Mouse (Mus musculus) testis, adult 2 months (tissue): ENCODE data around the gene Wdr91. TPM values are rescaled to one million over a fixed set of nuclear protein-coding genes. Genes with fewer than 3 reads are reported as not detected.

Experiments used
- H3K27ac ChIP-seq: fragments of 200-500 bp; 2 replicates; pipeline ENCODE4 v1.5.1; 2012; ENCODE audit warnings: low read depth, low read length; ENCODE audit not compliant: control insufficient read depth, insufficient read depth
- H3K27me3 ChIP-seq: fragments of 200-500 bp; 2 replicates; pipeline ENCODE4 v1.6.1; 2012; ENCODE audit warnings: mild to moderate bottlenecking, low read length, moderate library complexity; ENCODE audit not compliant: control insufficient read depth, insufficient read depth
- H3K36me3 ChIP-seq: fragments of 200-500 bp; 2 replicates; pipeline ENCODE4 v1.6.1; 2012; ENCODE audit warnings: mild to moderate bottlenecking, low read length; ENCODE audit not compliant: control insufficient read depth, insufficient read depth
- H3K4me1 ChIP-seq: fragments of 200-500 bp; 2 replicates; pipeline ENCODE4 v1.6.1; 2012; ENCODE audit warnings: low read length; ENCODE audit not compliant: control insufficient read depth, insufficient read depth
- H3K4me3 ChIP-seq: fragments of 200-500 bp; 2 replicates; pipeline ENCODE4 v1.5.1; 2012; ENCODE audit warnings: low read depth, mild to moderate bottlenecking, low read length, moderate library complexity, mixed read lengths; ENCODE audit not compliant: control insufficient read depth
- CTCF ChIP-seq: fragments of 200-500 bp; IDR thresholded peaks from 2 replicates; pipeline ENCODE4 v1.5.1; 2012; ENCODE audit warnings: low read depth, mild to moderate bottlenecking, inconsistent platforms, low read length, moderate library complexity; ENCODE audit not compliant: control insufficient read depth, insufficient read depth, insufficient replicate concordance
- POLR2A ChIP-seq: fragments of 200-500 bp; IDR thresholded peaks from 2 replicates; pipeline ENCODE4 v1.6.1; 2012; ENCODE audit warnings: low read depth, mild to moderate bottlenecking, inconsistent platforms, low read length, moderate library complexity; ENCODE audit not compliant: control insufficient read depth
- polyA plus RNA-seq: library from polyadenylated mRNA; depleted of rRNA; stranded (reverse); fragments of >200 nt; gene quantifications from 2 replicates; pipeline ENCODE4 v1.2.3, GENCODE M21; 2012

Gene Wdr91
- polyA plus RNA-seq, 1 experiment: 3.4 TPM

- no peak overlapping the region for H3K27ac ChIP-seq
- TF ChIP-seq CTCF: no peak
- TF ChIP-seq POLR2A: no peak
- no peaks in the 10 kb centered on the region for H3K4me1 ChIP-seq
- no peaks in the 10 kb centered on the region for H3K27me3 ChIP-seq
- H3K36me3 ChIP-seq: no peaks in the 10 kb centered on the region
- H3K4me3 ChIP-seq: no peak overlapping the region
Observed at GRCm38 (mm10) chr6:34936743-34937142, 26.1 kb upstream of the Wdr91 start.

GRCm38 (mm10) chr6:34932633-34933032 is 22.0 kb upstream of the Wdr91 start:
- TF ChIP-seq CTCF (no peak), POLR2A (no peak)
- H3K4me1 ChIP-seq: no peaks in the 10 kb centered on the region
- H3K27me3 ChIP-seq: no peaks in the 10 kb centered on the region
- no peaks in the 10 kb centered on the region for H3K36me3 ChIP-seq
- H3K4me3 ChIP-seq: no peak overlapping the region
- H3K27ac ChIP-seq: no peak overlapping the region

GRCm38 (mm10) chr6:34927594-34927993 is 16.9 kb upstream of the Wdr91 start:
- peaks cover under 1% of the 10 kb centered on the region; the same call in 1 of the 2 replicates for H3K27me3 ChIP-seq
- no peaks in the 10 kb centered on the region for H3K4me1 ChIP-seq

GRCm38 (mm10) chr6:34927156-34927555 is 16.5 kb upstream of the Wdr91 start:
- TF ChIP-seq POLR2A (no peak), CTCF (peak; percentile 80; the same call in 1 of the 2 replicates)
- H3K27ac ChIP-seq: no peak overlapping the region
- no peaks in the 10 kb centered on the region for H3K36me3 ChIP-seq
- peaks cover 2% of the 10 kb centered on the region; the same call in 1 of the 2 replicates for H3K27me3 ChIP-seq
- peaks cover 2% of the 10 kb centered on the region; the same call in 1 of the 2 replicates for H3K4me1 ChIP-seq
- H3K4me3 ChIP-seq: no peak overlapping the region

More at GRCm38 (mm10) chr6:34927594-34927993, 16.9 kb upstream of the Wdr91 start:
- no peak overlapping the region for H3K4me3 ChIP-seq
- no peaks in the 10 kb centered on the region for H3K36me3 ChIP-seq
- TF ChIP-seq CTCF (no peak), POLR2A (no peak)
- H3K27ac ChIP-seq: no peak overlapping the region

GRCm38 (mm10) chr6:34921941-34922340 is 11.3 kb upstream of the Wdr91 start:
- Histone ChIP-seq H3K27me3 (peaks cover 2% of the 10 kb centered on the region; the same call in 1 of the 2 replicates), H3K36me3 (no peaks in the 10 kb centered on the region), H3K27ac (no peak overlapping the region), H3K4me3 (peak overlapping the region; percentile 61), H3K4me1 (peaks cover 4% of the 10 kb centered on the region)
- TF ChIP-seq CTCF (peak; percentile 69; the same call in 1 of the 2 replicates), POLR2A (no peak)

GRCm38 (mm10) chr6:34920631-34921030 is 10.0 kb upstream of the Wdr91 start:
- peak overlapping the region; percentile 70; the same call in 1 of the 2 replicates for H3K4me3 ChIP-seq
- H3K27me3 ChIP-seq: peaks cover 2% of the 10 kb centered on the region; the same call in 1 of the 2 replicates
- peaks cover 4% of the 10 kb centered on the region for H3K4me1 ChIP-seq
- no peaks in the 10 kb centered on the region for H3K36me3 ChIP-seq
- peak overlapping the region; percentile 5; the same call in 1 of the 2 replicates for H3K27ac ChIP-seq
- TF ChIP-seq POLR2A (no peak), CTCF (no peak)

- H3K4me3 ChIP-seq: peak within 1 kb of the TSS; percentile 70
- H3K4me1 ChIP-seq: peaks cover 4% of the 10 kb centered on the region
- H3K27ac ChIP-seq: peak within 1 kb of the TSS; percentile 45; the same call in 1 of the 2 replicates
- H3K36me3 ChIP-seq: no peaks in the 10 kb centered on the region
- no peak for TF ChIP-seq POLR2A
- no peak for TF ChIP-seq CTCF
- peaks cover 2% of the 10 kb centered on the region; the same call in 1 of the 2 replicates for H3K27me3 ChIP-seq
Observed at GRCm38 (mm10) chr6:34919956-34920355, 9.3 kb upstream of the Wdr91 start, which contains the start of gene Stra8. Gene Stra8 (plus strand): TSS chr6:34920163.
